Mouse (Mus musculus): ENCODE results near the gene Acsl6. TPM values are rescaled to one million over a fixed set of nuclear protein-coding genes. Genes with fewer than 3 reads are reported as not detected.

The Acsl6 gene
- total RNA-seq, 2 experiments from 2014 or later = 3.2 to 3.4 TPM

DNA sequence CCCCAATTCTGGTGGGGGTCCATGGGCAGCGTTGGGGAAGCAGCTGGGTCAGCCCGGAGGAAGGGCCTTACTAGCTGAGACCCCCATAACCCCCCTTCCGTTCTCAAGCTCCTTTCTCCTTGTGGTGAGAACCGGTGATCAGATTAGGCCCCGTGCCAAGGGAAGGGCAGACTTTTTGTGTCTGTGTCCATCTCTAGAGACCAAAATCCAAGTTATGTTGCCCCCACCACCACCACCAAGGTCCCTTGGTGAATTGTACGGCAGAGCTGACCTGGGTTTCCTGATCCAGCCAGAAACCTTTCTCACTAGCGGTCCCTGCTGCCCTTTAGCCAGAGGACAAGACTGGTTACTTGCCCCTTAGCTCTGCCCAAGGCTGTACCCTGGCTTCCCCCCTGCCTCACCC lies 874 bp downstream of the Acsl6 start:
- intact Hi-C loops (cut with DNase I) = no loop called here
- DNase-seq (ENCODE audit: low spot score) = no peak

GRCm38 (mm10) chr11:54305331-54305730 lies 1.7 kb downstream of the Acsl6 start:
- intact Hi-C loops (cut with DNase I) = loop anchor here (5.0 kb wide), 1 partner anchor 227 kb away; no protein-coding TSS in a partner anchor
- no peak for DNase-seq (ENCODE audit: low spot score)

DNA sequence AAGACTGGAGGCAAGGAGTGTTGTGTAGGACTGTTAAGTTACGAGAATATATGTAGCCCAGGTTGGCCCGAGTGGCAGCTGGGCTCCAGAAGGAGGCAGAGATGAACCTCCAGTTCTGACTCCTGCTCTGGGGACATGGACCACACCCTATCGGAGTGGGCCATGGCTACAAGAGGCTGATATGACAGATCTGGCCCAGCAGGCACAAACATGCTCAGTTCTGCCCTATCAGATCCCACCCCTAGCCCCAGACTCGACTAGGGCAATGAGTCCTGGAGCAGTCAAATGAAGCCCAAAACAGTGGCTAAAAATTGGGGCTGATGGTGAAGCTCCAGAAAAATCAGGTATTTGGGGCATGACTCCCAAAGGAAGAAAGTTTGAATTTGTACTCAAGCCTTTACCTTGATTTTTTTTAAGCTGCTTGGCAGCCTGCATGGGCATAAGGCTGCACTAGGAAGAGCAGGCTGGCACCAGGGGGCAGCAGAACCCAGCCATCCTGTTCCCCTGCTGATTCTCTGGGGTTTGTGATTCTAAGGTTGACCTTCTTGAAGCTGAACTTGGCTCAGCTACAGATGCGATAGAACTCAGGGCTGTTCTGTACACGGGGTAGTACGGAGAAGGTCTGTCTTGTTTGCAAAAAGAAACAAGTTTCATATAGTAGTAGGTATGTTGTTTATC lies 3.7 kb downstream of the Acsl6 start:
- intact Hi-C loops (cut with DNase I) = loop anchor here (1.0 to 5.0 kb wide), 3 partner anchors 47 to 225 kb away; no protein-coding TSS in a partner anchor
- no peak for DNase-seq (ENCODE audit: low spot score)

DNA sequence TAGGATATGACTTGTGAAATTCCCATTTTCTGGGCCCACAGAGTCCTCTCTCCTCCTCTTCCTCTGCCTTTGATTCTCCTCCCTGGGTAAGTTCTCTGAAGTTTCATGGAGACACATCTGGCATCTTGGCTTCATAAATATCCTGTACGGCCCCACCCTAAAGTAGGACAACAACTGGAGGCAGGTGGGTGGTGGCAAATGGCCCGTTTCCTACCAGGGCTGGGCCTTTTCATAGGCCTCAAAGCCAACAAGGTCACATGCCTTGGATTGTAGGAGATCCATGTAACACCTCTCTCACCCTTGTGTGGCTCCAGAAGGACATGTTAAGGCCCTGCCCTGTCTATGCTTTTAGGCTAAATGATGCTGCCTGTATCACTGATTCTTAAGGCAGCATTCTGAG lies 7.0 kb downstream of the Acsl6 start:
- intact Hi-C loops (cut with DNase I) = no loop called here
- DNase-seq (ENCODE audit: low spot score) = no peak

GRCm38 (mm10) chr11:54312021-54312420 lies 8.4 kb downstream of the Acsl6 start:
- intact Hi-C loops (cut with DNase I) = no loop called here
- DNase-seq (ENCODE audit: low spot score) = peak; percentile 19

DNA sequence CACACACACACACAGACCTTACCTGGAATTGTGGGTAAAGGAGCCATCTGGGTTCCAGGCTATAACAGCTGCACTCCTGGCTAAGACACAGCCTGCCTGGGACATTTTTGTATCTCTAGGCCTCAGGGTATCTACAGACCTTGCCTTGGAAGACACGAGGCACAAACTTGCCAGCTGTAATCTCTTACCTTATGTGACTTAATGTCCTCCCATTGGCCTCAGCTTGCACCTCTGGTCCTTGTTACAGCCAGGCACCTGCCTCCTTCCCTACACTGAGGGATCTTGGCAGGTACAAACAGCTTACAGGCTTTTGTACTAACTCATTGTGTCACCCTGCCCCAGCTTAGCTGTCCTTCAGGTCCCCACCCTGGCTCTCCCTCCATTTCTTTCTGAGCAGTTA lies 9.0 kb downstream of the Acsl6 start:
- DNase-seq (ENCODE audit: low spot score) = no peak
- intact Hi-C loops (cut with DNase I) = no loop called here

- intact Hi-C loops (cut with DNase I) = no loop called here
- no peak for DNase-seq (ENCODE audit: low spot score)
Observed at GRCm38 (mm10) chr11:54313391-54314360, 10.1 kb downstream of the Acsl6 start.

DNA sequence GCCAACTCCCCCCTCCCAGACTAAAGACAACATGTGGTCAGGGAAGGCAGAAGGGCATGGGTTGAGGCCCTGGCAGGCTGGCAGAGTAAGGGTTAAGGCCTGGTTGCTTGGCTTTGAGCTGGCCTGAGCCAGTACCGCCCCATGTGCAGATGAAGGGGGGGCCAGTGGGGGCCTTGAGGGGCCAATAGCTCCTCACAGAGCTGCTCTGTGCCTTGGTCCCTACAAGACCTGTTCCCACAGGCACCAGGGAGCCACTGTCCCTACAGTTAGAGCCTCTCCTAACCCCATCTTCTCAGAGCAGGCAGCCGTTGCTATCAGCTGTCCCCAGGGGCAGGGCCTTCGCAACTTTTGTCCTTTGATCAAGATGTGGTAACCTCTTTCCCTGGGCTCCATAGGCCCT lies 11.1 kb downstream of the Acsl6 start:
- intact Hi-C loops (cut with DNase I) = no loop called here
- DNase-seq (ENCODE audit: low spot score) = no peak

- intact Hi-C loops (cut with DNase I) = no loop called here
- no peak for DNase-seq (ENCODE audit: low spot score)
Observed at GRCm38 (mm10) chr11:54315336-54315735, 11.7 kb downstream of the Acsl6 start.

DNA sequence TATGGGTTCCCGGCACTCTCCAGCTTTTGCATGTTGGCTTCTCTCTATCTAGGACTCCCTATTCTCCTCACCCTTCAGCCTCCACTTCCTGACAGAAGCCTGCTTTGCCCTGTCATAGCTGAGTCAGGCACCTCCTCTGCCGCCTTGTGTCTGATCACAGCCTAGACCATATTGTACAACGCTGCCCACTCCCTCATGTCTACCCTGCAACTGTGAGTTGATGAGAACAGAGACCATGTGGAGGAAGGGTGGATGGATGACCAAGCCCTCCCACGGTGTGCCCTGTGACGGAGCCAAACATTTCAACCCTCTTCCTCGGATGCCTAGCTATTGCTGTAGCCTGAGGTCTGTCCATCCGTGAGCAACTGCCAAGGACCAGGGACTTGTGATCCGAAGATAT lies 13.8 kb downstream of the Acsl6 start:
- DNase-seq (ENCODE audit: low spot score) = no peak

DNA sequence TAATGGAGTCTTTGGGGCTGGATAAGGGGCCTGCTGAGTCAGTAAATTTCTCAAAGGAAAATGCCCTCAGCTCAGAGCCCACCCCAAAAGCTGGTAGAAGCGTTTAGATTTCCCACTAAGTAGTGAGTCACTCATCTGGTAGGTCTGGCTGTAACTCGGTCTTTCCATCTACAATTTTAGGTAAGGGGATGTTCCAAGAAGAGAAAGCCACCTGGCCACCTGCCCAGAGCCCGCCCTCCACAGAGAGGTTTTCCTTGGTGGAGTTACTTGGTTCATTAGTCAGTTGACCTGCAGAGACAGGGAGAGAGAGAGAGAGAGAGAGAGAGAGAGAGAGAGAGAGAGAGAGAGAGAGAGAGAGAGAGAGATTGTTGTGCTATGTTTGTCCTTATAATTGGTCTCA lies 14.2 kb downstream of the Acsl6 start:
- no peak for DNase-seq (ENCODE audit: low spot score)
- intact Hi-C loops (cut with DNase I) = no loop called here

More for the DNA sequence above, 13.8 kb downstream of the Acsl6 start:
- intact Hi-C loops (cut with DNase I) = no loop called here

- intact Hi-C loops (cut with DNase I) = no loop called here
Observed at GRCm38 (mm10) chr11:54321802-54322532, 18.4 kb downstream of the Acsl6 start.

DNA sequence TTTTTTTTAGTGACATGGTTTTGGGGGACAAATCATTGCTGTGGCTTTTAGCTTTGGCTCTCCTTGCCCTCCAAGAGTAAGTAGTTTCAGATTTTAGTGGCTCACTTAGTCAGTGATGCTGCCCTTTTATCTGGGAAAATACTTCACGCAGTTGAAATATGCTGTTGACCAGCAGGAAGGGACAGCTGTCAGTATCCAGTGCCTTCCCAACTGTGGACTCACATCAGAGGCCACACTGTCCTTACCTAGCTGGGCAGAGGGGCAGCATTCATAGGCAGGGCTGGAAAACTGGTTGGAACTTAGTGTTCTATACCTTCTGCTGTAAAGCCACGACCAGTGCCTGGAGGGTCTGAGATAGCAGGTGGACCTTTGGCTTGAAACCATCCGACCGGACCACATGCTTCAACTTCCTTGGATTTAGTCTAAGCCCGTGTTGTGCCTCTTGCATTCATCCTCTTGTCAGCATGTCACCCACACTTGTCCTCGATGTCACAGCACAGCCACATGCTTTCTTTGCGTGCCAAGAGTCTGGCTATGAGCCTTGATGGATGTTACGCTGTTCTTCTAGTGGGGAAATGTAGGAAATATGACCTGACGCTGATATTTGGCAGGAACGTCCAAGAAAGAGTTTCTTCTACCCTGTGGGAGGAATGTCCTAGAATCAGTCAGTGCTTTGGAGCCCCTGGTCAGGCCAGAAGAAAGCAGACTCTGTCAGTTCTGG lies 28.0 kb downstream of the Acsl6 start:
- intact Hi-C loops (cut with DNase I) = no loop called here
- no peak for DNase-seq (ENCODE audit: low spot score)

More at GRCm38 (mm10) chr11:54321802-54322532, 18.4 kb downstream of the Acsl6 start:
- DNase-seq (ENCODE audit: low spot score) = no peak

DNA sequence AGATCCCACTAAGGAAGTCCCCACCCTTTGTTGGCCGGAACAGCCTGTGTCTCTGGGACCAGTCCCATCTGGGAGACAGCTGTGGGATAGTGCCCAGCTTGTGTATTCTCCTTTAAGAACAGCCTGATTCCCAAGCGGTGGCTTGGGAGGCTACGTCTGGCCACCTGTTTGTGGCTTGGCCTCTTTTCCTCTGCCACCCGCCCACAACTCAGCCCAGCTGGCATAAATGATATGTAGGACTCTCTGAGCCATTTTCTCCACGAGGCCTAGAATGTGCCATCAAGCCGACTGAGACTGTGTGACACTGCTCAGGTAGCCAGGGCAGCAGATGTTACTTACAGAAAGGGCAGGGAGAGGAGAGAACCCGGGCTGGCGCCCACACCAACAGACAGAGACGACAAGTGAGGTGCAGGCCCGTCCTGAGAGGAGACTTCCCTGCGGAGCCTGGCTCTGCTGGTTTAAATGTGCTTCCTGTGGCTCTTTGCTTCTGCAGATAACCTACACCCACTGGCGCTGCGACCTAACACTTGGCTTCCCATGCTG lies 32.6 kb downstream of the Acsl6 start:
- no peak for DNase-seq (ENCODE audit: low spot score)
- intact Hi-C loops (cut with DNase I) = no loop called here

- no peak for DNase-seq (ENCODE audit: low spot score)
- intact Hi-C loops (cut with DNase I) = no loop called here
Observed at GRCm38 (mm10) chr11:54343703-54344102, 40.1 kb downstream of the Acsl6 start.

DNA sequence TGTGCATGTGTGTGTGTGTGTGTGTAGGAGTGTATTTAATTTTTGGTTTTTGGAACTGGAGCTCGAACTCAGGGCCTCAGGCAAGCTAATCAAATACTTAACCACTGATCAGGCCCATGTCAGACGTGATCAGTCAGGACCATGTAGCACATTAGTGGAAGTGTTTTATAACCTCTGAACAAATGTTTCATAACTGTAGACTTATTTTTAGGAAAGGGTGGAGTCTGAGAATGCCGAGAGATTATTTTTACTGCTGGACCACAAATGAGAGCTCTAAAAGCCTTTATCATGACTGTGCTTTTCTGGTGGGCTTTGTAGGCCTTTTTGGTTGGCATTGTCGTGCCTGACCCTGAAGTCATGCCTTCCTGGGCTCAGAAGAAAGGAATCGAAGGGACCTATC lies 48.1 kb downstream of the Acsl6 start:
- intact Hi-C loops (cut with DNase I) = no loop called here
- DNase-seq (ENCODE audit: low spot score) = no peak

GRCm38 (mm10) chr11:54353121-54353576 lies 49.6 kb downstream of the Acsl6 start:
- intact Hi-C loops (cut with DNase I) = no loop called here
- DNase-seq (ENCODE audit: low spot score) = no peak

DNA sequence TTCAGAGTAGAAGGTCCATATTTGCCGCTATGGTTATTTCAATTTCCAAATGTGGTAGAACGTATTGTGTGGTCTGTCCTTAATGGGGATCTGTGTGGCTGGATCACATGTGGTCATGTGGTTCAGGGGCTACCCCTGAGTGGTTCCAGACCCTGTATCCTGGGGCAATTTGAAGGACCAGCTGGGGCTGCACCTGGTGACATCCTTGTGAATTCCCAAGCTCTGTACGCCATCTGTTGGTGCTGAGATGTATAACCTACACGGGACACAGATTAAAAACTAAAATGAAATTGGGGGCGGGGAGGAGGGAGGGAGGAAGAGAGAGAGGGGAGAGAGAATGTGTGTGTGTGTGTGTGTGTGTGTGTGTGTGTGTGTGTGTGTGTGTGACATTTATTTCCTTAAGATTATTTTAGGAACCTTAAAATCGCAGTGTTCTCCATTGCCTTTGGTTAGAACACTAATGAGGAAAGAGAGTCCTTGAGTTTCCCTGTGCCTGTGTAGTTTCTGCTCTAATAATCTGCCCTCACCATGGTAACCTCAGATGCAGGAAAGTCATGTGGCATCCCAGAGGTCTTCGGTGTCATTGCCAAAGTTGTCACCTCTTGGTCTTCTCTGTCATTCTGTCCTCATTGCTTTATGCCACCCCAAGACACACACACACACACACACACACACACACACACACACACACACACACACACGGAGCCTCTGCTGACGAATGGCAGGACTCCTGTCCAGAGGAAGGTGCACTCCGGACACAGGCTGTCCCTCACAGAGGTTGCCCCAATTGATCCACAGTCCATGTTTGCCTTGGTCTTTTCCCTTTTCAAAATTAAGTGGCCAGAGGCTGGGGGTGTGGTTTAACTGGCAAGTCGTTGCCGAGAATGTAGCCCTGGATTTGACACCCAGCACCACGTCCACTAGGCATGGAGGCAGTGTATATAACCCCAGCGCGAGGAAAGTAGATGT lies 51.3 kb downstream of the Acsl6 start:
- DNase-seq (ENCODE audit: low spot score) = no peak
- intact Hi-C loops (cut with DNase I) = loop anchor here (1.0 to 5.0 kb wide), 3 partner anchors 48 to 182 kb away; no protein-coding TSS in a partner anchor

Data from heart, postnatal 25 days (tissue).